Mouse (Mus musculus): ENCODE results near the gene Iqca.

GRCm38 (mm10) chr1:90000981-90001380, 152.2 kb downstream of the Iqca start:
- TF ChIP-seq CTCF (conservative IDR thresholded peaks at IDR 0.05; ENCODE audit: insufficient read depth, insufficient read length, low read depth, low read length) (no peak), POLR2A (IDR thresholded peaks at IDR 0.05; ENCODE audit: low read depth, low read length) (no peak)

Data from kidney, adult 2 months (tissue).